Mouse (Mus musculus) hindbrain, embryonic 13.5 days (tissue): ENCODE data around the gene Slc18a3. TPM values are rescaled to one million over a fixed set of nuclear protein-coding genes. Genes with fewer than 3 reads are reported as not detected.

ENCODE experiments used
- ATAC-seq: fragments of 200-750 bp; cut with Nextera tagmentation; 2 replicates; pipeline ENCODE4 v1.8.0; 2017; ENCODE audit warnings: moderate TSS enrichment; ENCODE audit not compliant: low FRiP score
- H3K27ac ChIP-seq: fragments of 300-500 bp; sonication (generic); 2 replicates; pipeline ENCODE4 v1.5.1; 2015; ENCODE audit warnings: inconsistent platforms, mild to moderate bottlenecking, moderate library complexity
- H3K27me3 ChIP-seq: fragments of 300-500 bp; sonication (generic); 2 replicates; pipeline ENCODE4 v1.6.1; 2015; ENCODE audit warnings: mild to moderate bottlenecking, inconsistent platforms
- H3K36me3 ChIP-seq: fragments of 300-500 bp; sonication (generic); 2 replicates; pipeline ENCODE4 v1.6.1; 2015; ENCODE audit warnings: mild to moderate bottlenecking, inconsistent platforms
- H3K4me1 ChIP-seq: fragments of 300-500 bp; sonication (generic); replicated peaks from 2 replicates; pipeline ENCODE4 v1.6.1; 2015; ENCODE audit warnings: inconsistent platforms
- H3K4me2 ChIP-seq: fragments of 300-500 bp; sonication (generic); 2 replicates; pipeline ENCODE4 v1.6.1; 2015; ENCODE audit warnings: inconsistent platforms, mild to moderate bottlenecking, moderate library complexity
- H3K4me3 ChIP-seq: fragments of 300-500 bp; sonication (generic); 2 replicates; pipeline ENCODE4 v1.5.1; 2015; ENCODE audit warnings: mild to moderate bottlenecking, inconsistent platforms
- H3K9ac ChIP-seq: fragments of 300-500 bp; sonication (generic); 2 replicates; pipeline ENCODE4 v1.6.1; 2015; ENCODE audit warnings: mild to moderate bottlenecking, inconsistent platforms
- H3K9me3 ChIP-seq: fragments of 300-500 bp; sonication (generic); 2 replicates; pipeline ENCODE4 v1.6.1; 2016; ENCODE audit warnings: inconsistent platforms
- WGBS: fragments of 180-500 bp; shearing (Covaris S2); methylation state at CpG from one replicate; pipeline ENCODE4 v1.1.7; 2015; 5-methylcytosine and 5-hydroxymethylcytosine counted together
- polyA plus RNA-seq: library from polyadenylated mRNA; unstranded; fragments of >200 nt; fragmentation: Nextera tagmentation; extraction: Ambion mirVana; gene quantifications from 2 replicates; pipeline ENCODE4 v1.2.1, GENCODE M21; 2015

Slc18a3 gene
- polyA plus RNA-seq: 17.4 and 17.5 TPM in 2 replicates

GRCm38 (mm10) chr14:32464601-32465505 is at the start of gene Slc18a3:
TSS of gene Slc18a3 (minus strand) at chr14:32464850.
- peak; percentile 44; the same call in 1 of the 2 replicates for ATAC-seq
- Histone ChIP-seq H3K4me1 (peaks cover 39% of the 10 kb centered on the region), H3K4me2 (peak within 1 kb of the TSS; percentile 67), H3K27ac (no peak within 1 kb of the TSS), H3K4me3 (peak within 1 kb of the TSS; percentile 46), H3K36me3 (no peaks in the 10 kb centered on the region), H3K27me3 (peaks cover 95% of the 10 kb centered on the region), H3K9me3 (no peaks in the 10 kb centered on the region), H3K9ac (peak within 1 kb of the TSS; percentile 63)
- 0% methylated on average over 63 of the region's 70 CpGs for WGBS

GRCm38 (mm10) chr14:32513336-32514032 is 48.8 kb upstream of the Slc18a3 start, which contains the start of gene Ercc6:
TSS of gene Ercc6 (plus strand) at chr14:32513521.
- Histone ChIP-seq H3K4me2 (peak within 1 kb of the TSS; percentile 81), H3K27me3 (0 out of 2 replicates have a peak, but pooled peaks cover 3% of the 10 kb centered on the region), H3K9ac (peak within 1 kb of the TSS; percentile 85), H3K4me3 (peak within 1 kb of the TSS; percentile 71), H3K36me3 (peaks cover 15% of the 10 kb centered on the region), H3K9me3 (no peaks in the 10 kb centered on the region), H3K27ac (peak within 1 kb of the TSS; percentile 94), H3K4me1 (peaks cover 26% of the 10 kb centered on the region)
- WGBS: under 1% methylated on average over 62 of the region's 62 CpGs
- peak; percentile 97 for ATAC-seq

GRCm38 (mm10) chr14:32512912-32513311 is 48.3 kb upstream of the Slc18a3 start:
- peak; percentile 55 for ATAC-seq
- Histone ChIP-seq H3K4me2 (peak overlapping the region; percentile 81), H3K4me1 (peaks cover 26% of the 10 kb centered on the region), H3K9me3 (no peaks in the 10 kb centered on the region), H3K4me3 (peak overlapping the region; percentile 71), H3K27ac (peak overlapping the region; percentile 94), H3K36me3 (peaks cover 12% of the 10 kb centered on the region), H3K27me3 (0 out of 2 replicates have a peak, but pooled peaks cover 3% of the 10 kb centered on the region), H3K9ac (peak overlapping the region; percentile 85)
- WGBS: 39% methylated on average over 9 of the region's 9 CpGs

GRCm38 (mm10) chr14:32509443-32509961 is 44.9 kb upstream of the Slc18a3 start:
- no peak for ATAC-seq
- Histone ChIP-seq H3K36me3 (no peaks in the 10 kb centered on the region), H3K9me3 (no peaks in the 10 kb centered on the region), H3K4me3 (no peak overlapping the region), H3K9ac (no peak overlapping the region), H3K27ac (no peak overlapping the region), H3K27me3 (0 out of 2 replicates have a peak, but pooled peaks cover 3% of the 10 kb centered on the region), H3K4me1 (peaks cover 10% of the 10 kb centered on the region), H3K4me2 (no peak overlapping the region)
- WGBS: 92% methylated on average over 6 of the region's 6 CpGs

DNA sequence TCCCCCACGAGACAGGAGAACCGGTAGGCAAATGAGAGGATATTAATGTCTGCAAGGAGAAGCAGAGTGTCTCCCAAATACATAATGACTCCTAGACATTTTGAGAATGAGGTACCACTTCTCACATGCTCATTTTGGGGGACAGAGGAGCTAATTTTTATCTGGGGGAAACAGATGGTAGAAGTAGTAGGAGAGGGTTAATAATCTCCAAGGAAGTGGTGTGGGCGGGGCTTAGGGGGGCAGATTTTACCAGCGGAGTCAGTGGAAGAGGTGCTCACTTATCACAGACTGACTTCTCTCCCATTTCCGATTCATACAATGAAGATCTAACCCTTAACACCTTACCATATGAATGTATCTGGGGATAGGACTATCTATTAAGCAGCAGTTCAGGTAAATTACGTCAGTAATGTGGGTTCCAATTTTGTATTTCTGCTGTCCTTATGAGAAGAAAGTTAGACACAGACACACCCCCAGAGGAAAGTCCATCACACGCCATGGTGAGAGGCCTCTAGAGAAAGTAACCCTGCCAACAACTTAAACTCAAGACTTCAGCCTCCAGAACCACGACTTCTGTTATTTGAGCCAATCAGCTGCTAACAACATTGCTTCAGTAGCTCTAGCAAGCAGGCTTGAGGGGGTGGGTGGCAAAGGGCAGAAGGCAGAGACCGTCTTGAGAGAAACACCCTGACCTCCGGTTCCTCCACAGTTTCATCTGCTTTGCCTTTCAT is 43.6 kb upstream of the Slc18a3 start:
- H3K9ac ChIP-seq: no peak overlapping the region
- no peak for ATAC-seq
- H3K4me1 ChIP-seq: peaks cover 3% of the 10 kb centered on the region
- H3K27ac ChIP-seq: no peak overlapping the region
- H3K4me2 ChIP-seq: no peak overlapping the region
- H3K27me3 ChIP-seq: 0 out of 2 replicates have a peak, but pooled peaks cover 3% of the 10 kb centered on the region
- no peak overlapping the region for H3K4me3 ChIP-seq
- H3K9me3 ChIP-seq: no peaks in the 10 kb centered on the region
- 74% methylated on average over 10 of the region's 10 CpGs for WGBS
- no peaks in the 10 kb centered on the region for H3K36me3 ChIP-seq

- Histone ChIP-seq H3K9ac (no peak overlapping the region), H3K4me2 (no peak overlapping the region), H3K4me1 (no peaks in the 10 kb centered on the region), H3K9me3 (no peaks in the 10 kb centered on the region), H3K36me3 (no peaks in the 10 kb centered on the region), H3K27me3 (0 out of 2 replicates have a peak, but pooled peaks cover 3% of the 10 kb centered on the region), H3K27ac (no peak overlapping the region), H3K4me3 (no peak overlapping the region)
- WGBS: 77% methylated on average over 4 of the region's 4 CpGs
- no peak for ATAC-seq
These were observed 42.6 kb upstream of the Slc18a3 start for GRCm38 (mm10) chr14:32507216-32507615.

DNA sequence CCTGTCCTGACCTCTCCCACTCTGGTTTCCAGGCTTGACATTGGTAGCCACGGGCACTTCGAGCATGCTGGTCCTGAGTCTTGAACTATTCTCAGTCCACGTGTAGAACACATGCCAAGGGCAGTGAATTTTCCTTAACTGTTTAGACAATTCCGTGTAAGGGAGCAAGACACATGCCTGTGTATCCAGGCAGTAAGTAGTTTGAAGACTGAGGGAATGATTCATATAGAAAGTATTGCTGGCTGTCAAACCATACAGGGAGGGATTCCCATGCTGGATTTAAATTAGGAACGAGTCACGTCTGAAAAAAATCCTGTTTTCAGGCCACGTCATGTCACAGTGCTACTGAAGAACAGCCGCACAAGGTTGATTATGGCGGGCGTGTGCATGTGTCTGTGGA is 41.7 kb upstream of the Slc18a3 start:
- 93% methylated on average over 10 of the region's 10 CpGs for WGBS
- no peak overlapping the region for H3K4me3 ChIP-seq
- no peak overlapping the region for H3K4me2 ChIP-seq
- ATAC-seq: no peak
- no peaks in the 10 kb centered on the region for H3K4me1 ChIP-seq
- 0 out of 2 replicates have a peak, but pooled peaks cover under 1% of the 10 kb centered on the region for H3K27me3 ChIP-seq
- H3K9ac ChIP-seq: no peak overlapping the region
- H3K9me3 ChIP-seq: no peaks in the 10 kb centered on the region
- H3K36me3 ChIP-seq: no peaks in the 10 kb centered on the region
- no peak overlapping the region for H3K27ac ChIP-seq

GRCm38 (mm10) chr14:32503897-32504296 is 39.2 kb upstream of the Slc18a3 start:
- H3K4me3 ChIP-seq: no peak overlapping the region
- no peak for ATAC-seq
- H3K4me1 ChIP-seq: no peaks in the 10 kb centered on the region
- H3K27me3 ChIP-seq: no peaks in the 10 kb centered on the region
- H3K36me3 ChIP-seq: no peaks in the 10 kb centered on the region
- no peak overlapping the region for H3K27ac ChIP-seq
- H3K9ac ChIP-seq: no peak overlapping the region
- WGBS: 100% methylated on average over 1 of the region's 1 CpGs
- no peaks in the 10 kb centered on the region for H3K9me3 ChIP-seq
- H3K4me2 ChIP-seq: no peak overlapping the region

- Histone ChIP-seq H3K27ac (no peak overlapping the region), H3K4me1 (no peaks in the 10 kb centered on the region), H3K9ac (no peak overlapping the region), H3K4me3 (no peak overlapping the region), H3K4me2 (no peak overlapping the region), H3K27me3 (no peaks in the 10 kb centered on the region), H3K9me3 (no peaks in the 10 kb centered on the region), H3K36me3 (no peaks in the 10 kb centered on the region)
- WGBS: 73% methylated on average over 9 of the region's 9 CpGs
- ATAC-seq: no peak
These were observed 38.4 kb upstream of the Slc18a3 start for GRCm38 (mm10) chr14:32502764-32503688.

DNA sequence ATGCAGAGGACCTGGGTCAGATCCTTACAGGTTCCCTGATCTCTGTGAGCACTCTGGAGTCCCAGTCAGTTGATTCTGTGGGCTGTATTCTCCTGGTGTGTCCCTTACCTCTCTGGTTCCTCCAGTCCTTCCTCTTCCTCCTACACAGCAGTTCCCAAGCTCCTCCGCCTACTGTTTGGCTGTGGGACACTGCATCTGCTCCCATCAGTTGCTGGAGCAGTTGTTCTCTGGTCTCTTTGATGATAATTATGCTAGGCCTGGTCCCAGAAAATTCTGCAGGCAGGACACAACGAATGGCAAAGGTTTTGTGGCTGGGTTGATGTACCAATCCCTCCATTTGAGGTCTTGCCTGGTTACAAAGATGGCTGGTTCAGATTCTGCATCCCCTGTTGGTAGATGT is 36.7 kb upstream of the Slc18a3 start:
- 79% methylated on average over 2 of the region's 2 CpGs for WGBS
- Histone ChIP-seq H3K36me3 (no peaks in the 10 kb centered on the region), H3K4me1 (no peaks in the 10 kb centered on the region), H3K9me3 (no peaks in the 10 kb centered on the region), H3K27me3 (no peaks in the 10 kb centered on the region), H3K4me3 (no peak overlapping the region), H3K27ac (no peak overlapping the region), H3K9ac (no peak overlapping the region), H3K4me2 (no peak overlapping the region)
- ATAC-seq: no peak
